Mouse (Mus musculus) liver, embryonic 14.5 days (tissue): ENCODE data around the gene Slc44a1.

Experiments used
- CTCF ChIP-seq: IDR thresholded peaks from 2 replicates; pipeline ENCODE4 v1.5.1; 2016; ENCODE audit warnings: antibody characterized with exemption, low read depth, control low read depth
- EP300 ChIP-seq: IDR thresholded peaks from 2 replicates; pipeline ENCODE4 v1.6.1; 2016; ENCODE audit warnings: antibody characterized with exemption, low read depth

GRCm38 (mm10) chr4:53591941-53592340 is 151.7 kb downstream of the Slc44a1 start:
- TF ChIP-seq CTCF (no peak), EP300 (no peak)
